Mouse (Mus musculus) hindbrain, postnatal 0 days (tissue): ENCODE measurements around the gene Foxc1. TPM values are rescaled to one million over a fixed set of nuclear protein-coding genes. Genes with fewer than 3 reads are reported as not detected.
A peak's percentile ranks its signal among the peaks of the same experiment; 100 is the strongest.

Source experiments
- ATAC-seq: fragments of 200-750 bp; cut with Nextera tagmentation; 2 replicates; pipeline ENCODE4 v1.8.0; 2017; ENCODE audit warnings: mild to moderate bottlenecking, moderate TSS enrichment, moderate library complexity
- DNase-seq: peaks from one replicate; pipeline ENCODE4 v3.0.0-alpha.2; 2015; ENCODE audit warnings: low spot score
- H3K27ac ChIP-seq: fragments of 300-500 bp; sonication (generic); 2 replicates; pipeline ENCODE4 v1.5.1; 2014; ENCODE audit warnings: mild to moderate bottlenecking
- H3K27me3 ChIP-seq: fragments of 300-500 bp; sonication (generic); 2 replicates; pipeline ENCODE4 v1.6.1; 2014; ENCODE audit warnings: low read length, mixed read lengths; ENCODE audit not compliant: insufficient read depth
- H3K36me3 ChIP-seq: fragments of 300-500 bp; sonication (generic); 2 replicates; pipeline ENCODE4 v1.6.1; 2014; ENCODE audit warnings: low read length, mixed read lengths; ENCODE audit not compliant: insufficient read depth
- H3K4me1 ChIP-seq: fragments of 300-500 bp; sonication (generic); 2 replicates; pipeline ENCODE4 v1.6.1; 2014; ENCODE audit warnings: antibody characterized with exemption, low read length, mixed read lengths; ENCODE audit not compliant: insufficient read depth
- H3K4me2 ChIP-seq: fragments of 300-500 bp; sonication (generic); 2 replicates; pipeline ENCODE4 v1.6.1; 2014; ENCODE audit warnings: low read depth, mild to moderate bottlenecking, low read length, moderate library complexity, mixed read lengths
- H3K4me3 ChIP-seq: fragments of 300-500 bp; sonication (generic); 2 replicates; pipeline ENCODE4 v1.5.1; 2014; ENCODE audit warnings: low read length
- H3K9ac ChIP-seq: fragments of 300-500 bp; sonication (generic); replicated peaks from 2 replicates; pipeline ENCODE4 v1.6.1; 2014; ENCODE audit warnings: mild to moderate bottlenecking, low read length, moderate library complexity, mixed read lengths
- H3K9me3 ChIP-seq: fragments of 300-500 bp; sonication (generic); 2 replicates; pipeline ENCODE4 v1.6.1; 2016; ENCODE audit warnings: low read length, mixed read lengths
- CTCF ChIP-seq: IDR thresholded peaks from 2 replicates; pipeline ENCODE4 v1.5.1; 2016; ENCODE audit warnings: antibody characterized with exemption, control low read depth, low read depth
- WGBS: fragments of 180-500 bp; shearing (Covaris S2); extraction: QIAGEN DNeasy Blood & Tissue Kit; methylation state at CpG from one replicate; pipeline ENCODE4 v1.1.7; 2014; 5-methylcytosine and 5-hydroxymethylcytosine counted together
- polyA plus RNA-seq: library from polyadenylated mRNA; unstranded; fragments of >200 nt; fragmentation: Nextera tagmentation; extraction: Ambion mirVana; gene quantifications from 2 replicates; pipeline ENCODE4 v1.2.1, GENCODE M21; 2015
- total RNA-seq: library from RNA; depleted of rRNA; stranded (reverse); fragments of >200 nt; gene quantifications from 2 replicates; pipeline ENCODE4 v1.2.3, GENCODE M21; 2014

Gene Foxc1
- total and polyA plus RNA-seq, 2 experiments from 2014 or later = 2.0 to 11.9 TPM

DNA sequence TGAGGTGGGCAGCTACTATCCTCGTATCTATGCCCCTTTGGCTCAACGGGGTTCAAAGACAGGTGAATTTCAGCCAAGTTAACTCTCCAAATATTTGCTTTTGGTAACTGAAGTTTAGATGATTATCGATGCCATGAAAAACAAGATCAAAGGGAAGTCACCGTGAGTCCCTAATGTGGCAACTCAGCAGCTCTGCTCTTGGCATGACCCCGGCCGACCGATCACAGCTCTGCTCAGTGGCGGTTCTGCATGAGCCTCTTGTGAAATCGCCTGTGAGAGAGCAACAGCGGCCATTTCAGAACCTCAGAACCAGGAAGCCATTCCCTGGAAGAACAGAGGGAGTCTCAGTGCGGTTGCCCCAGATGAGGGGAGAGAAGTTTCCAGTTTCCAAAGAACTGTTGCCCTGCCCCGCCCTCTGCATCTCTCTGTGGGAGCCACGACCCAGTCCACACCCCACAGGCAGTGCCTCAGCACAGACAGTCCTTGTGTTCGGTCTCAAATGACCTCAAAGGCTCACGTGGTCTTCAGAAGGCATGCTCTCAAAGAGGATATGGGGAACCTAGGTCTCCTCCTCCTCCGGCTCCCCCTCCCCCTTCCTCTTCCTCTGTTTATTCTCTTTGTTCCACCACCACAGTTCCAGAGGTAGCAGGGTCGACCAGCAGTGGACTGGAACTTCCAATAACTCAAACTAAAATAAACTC, 27.0 kb upstream of the Foxc1 start:
- Histone ChIP-seq H3K9me3 (no peaks in the 10 kb centered on the region), H3K9ac (no peak overlapping the region), H3K4me2 (no peak overlapping the region), H3K36me3 (no peaks in the 10 kb centered on the region), H3K27me3 (no peaks in the 10 kb centered on the region), H3K27ac (no peak overlapping the region), H3K4me1 (no peaks in the 10 kb centered on the region), H3K4me3 (no peak overlapping the region)
- WGBS = 69% methylated on average over 17 of the region's 17 CpGs
- no peak for TF ChIP-seq CTCF
- DNase-seq (no peak), ATAC-seq (no peak)

DNA sequence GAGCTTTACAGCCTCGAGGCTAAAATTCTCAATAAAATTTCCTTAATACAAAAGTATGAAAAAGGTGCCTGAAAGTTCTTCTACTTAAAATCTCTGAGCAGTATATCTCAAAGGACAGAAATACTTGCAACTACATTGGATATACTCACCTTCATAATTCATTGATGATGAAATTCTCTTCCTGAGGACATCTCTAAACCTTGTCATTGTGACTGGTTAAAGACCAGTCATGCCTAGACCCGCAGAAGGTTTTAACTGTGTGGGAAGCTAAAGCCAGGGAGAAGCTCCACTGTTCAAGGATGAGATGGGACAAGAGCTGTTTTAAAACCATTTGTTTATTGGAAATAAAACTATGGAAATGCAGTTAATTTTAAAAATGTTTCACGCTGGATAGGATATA, 26.1 kb upstream of the Foxc1 start:
- Histone ChIP-seq H3K27me3 (no peaks in the 10 kb centered on the region), H3K9me3 (no peaks in the 10 kb centered on the region), H3K27ac (no peak overlapping the region), H3K4me3 (no peak overlapping the region), H3K4me1 (no peaks in the 10 kb centered on the region), H3K9ac (no peak overlapping the region), H3K36me3 (no peaks in the 10 kb centered on the region), H3K4me2 (no peak overlapping the region)
- WGBS = 90% methylated on average over 3 of the region's 3 CpGs
- ATAC-seq (no peak), DNase-seq (no peak)
- TF ChIP-seq CTCF = no peak

GRCm38 (mm10) chr13:31782063-31782462, 24.4 kb upstream of the Foxc1 start:
- H3K27me3 ChIP-seq = no peaks in the 10 kb centered on the region
- no peak for TF ChIP-seq CTCF
- H3K4me3 ChIP-seq = no peak overlapping the region
- no peaks in the 10 kb centered on the region for H3K9me3 ChIP-seq
- H3K4me2 ChIP-seq = no peak overlapping the region
- no peak overlapping the region for H3K9ac ChIP-seq
- no peak overlapping the region for H3K27ac ChIP-seq
- WGBS = 86% methylated on average over 2 of the region's 2 CpGs
- ATAC-seq = no peak
- DNase-seq = no peak
- H3K36me3 ChIP-seq = no peaks in the 10 kb centered on the region
- no peaks in the 10 kb centered on the region for H3K4me1 ChIP-seq

GRCm38 (mm10) chr13:31784757-31785156, 21.7 kb upstream of the Foxc1 start:
- H3K9ac ChIP-seq = no peak overlapping the region
- H3K27ac ChIP-seq = no peak overlapping the region
- H3K36me3 ChIP-seq = no peaks in the 10 kb centered on the region
- H3K4me2 ChIP-seq = no peak overlapping the region
- 83% methylated on average over 7 of the region's 7 CpGs for WGBS
- H3K9me3 ChIP-seq = no peaks in the 10 kb centered on the region
- TF ChIP-seq CTCF = no peak
- ATAC-seq (no peak), DNase-seq (no peak)
- no peaks in the 10 kb centered on the region for H3K27me3 ChIP-seq
- no peak overlapping the region for H3K4me3 ChIP-seq
- H3K4me1 ChIP-seq = no peaks in the 10 kb centered on the region

DNA sequence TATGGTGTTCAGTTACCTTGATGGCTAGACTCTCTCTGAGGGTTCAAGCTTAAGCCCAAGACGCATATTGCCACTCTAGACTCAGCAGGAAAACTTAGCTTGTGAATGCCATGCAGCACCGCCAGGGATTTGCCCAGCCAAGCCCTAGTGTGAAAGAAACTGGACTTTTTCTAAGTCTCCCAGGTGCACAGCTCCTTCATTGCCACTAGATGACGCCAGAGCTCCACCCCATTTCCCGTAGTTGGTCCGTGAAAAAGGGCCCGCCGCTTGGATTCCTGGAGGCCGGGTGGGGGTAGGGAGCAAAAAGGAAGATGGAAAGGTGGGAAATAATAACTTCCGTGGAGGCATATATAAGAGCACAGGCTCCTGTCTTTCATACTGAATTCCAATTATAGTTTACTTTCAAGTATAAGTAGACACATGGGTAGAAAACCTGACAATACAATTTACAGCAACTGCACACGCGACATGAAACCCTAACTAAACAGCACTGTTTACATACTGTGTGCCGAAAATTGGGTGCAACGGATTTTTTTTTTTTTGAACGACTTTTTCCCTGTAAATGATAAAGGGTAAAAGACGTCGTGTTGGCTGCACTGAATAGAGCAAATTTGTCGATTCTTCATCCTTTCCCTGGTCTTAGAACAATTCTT, 13.8 kb upstream of the Foxc1 start:
- peak; percentile 98 for TF ChIP-seq CTCF
- 17% methylated on average over 17 of the region's 17 CpGs for WGBS
- H3K27me3 ChIP-seq = no peaks in the 10 kb centered on the region
- H3K9me3 ChIP-seq = no peaks in the 10 kb centered on the region
- no peaks in the 10 kb centered on the region for H3K36me3 ChIP-seq
- H3K4me2 ChIP-seq = peak overlapping the region; percentile 41; the same call in 1 of the 2 replicates
- peak overlapping the region; percentile 9; the same call in 1 of the 2 replicates for H3K4me3 ChIP-seq
- DNase-seq = peak; percentile 88
- H3K27ac ChIP-seq = no peak overlapping the region
- peak; percentile 75 for ATAC-seq
- no peaks in the 10 kb centered on the region for H3K4me1 ChIP-seq
- H3K9ac ChIP-seq = no peak overlapping the region

DNA sequence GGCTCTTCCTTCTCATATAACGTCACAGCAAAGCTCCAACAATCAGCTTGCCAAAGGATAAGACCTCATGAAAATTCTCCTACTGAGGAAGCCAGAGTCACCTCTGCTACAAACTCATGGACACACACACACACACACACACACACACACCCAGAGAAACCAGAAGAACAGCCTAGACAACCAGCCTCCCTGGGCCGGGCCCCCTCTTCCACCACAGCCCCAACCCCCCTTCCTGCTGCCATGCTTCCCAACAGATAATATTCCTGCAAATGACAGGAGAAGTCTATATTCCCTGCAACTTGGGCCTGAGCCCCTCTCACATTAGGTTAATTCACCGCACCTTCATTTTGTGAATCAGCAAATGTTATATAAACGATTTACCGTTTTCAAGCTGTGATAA, 13.3 kb upstream of the Foxc1 start:
- Histone ChIP-seq H3K36me3 (no peaks in the 10 kb centered on the region), H3K9ac (no peak overlapping the region), H3K4me3 (no peak overlapping the region), H3K4me1 (no peaks in the 10 kb centered on the region), H3K9me3 (no peaks in the 10 kb centered on the region), H3K4me2 (0 out of 2 replicates have a peak overlapping the region, but pooled peaks have one; percentile 41), H3K27me3 (no peaks in the 10 kb centered on the region), H3K27ac (no peak overlapping the region)
- DNase-seq = no peak
- no peak for TF ChIP-seq CTCF
- ATAC-seq = no peak
- WGBS = 55% methylated on average over 5 of the region's 5 CpGs

DNA sequence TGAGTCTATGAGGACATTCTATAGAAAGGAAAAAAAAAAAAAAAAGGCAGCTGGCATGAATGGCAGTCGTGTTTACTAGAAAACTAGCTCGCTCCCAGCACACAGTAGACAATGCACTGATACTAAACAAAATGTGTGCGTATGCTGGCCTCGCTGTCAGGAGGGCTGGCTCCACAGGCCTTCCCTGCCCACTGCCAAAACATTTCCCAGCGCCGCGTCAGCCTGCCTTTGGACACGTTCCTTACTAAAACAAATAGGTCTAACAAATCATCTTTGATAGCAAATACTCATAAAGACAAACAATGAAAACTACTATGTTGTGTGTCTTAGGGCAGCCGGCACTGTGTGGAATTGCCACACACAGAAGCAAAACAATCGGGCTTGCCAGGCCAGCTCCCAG, 9.1 kb upstream of the Foxc1 start:
- H3K9me3 ChIP-seq = no peaks in the 10 kb centered on the region
- H3K9ac ChIP-seq = no peak overlapping the region
- no peaks in the 10 kb centered on the region for H3K36me3 ChIP-seq
- H3K4me1 ChIP-seq = no peaks in the 10 kb centered on the region
- peaks cover 34% of the 10 kb centered on the region for H3K27me3 ChIP-seq
- H3K27ac ChIP-seq = no peak overlapping the region
- no peak for TF ChIP-seq CTCF
- H3K4me2 ChIP-seq = peak overlapping the region; percentile 36
- no peak overlapping the region for H3K4me3 ChIP-seq
- DNase-seq = no peak
- no peak for ATAC-seq
- WGBS = 36% methylated on average over 10 of the region's 10 CpGs
